ENCODE assay signal across 7 mouse cellular contexts in the genomic region with DNA sequence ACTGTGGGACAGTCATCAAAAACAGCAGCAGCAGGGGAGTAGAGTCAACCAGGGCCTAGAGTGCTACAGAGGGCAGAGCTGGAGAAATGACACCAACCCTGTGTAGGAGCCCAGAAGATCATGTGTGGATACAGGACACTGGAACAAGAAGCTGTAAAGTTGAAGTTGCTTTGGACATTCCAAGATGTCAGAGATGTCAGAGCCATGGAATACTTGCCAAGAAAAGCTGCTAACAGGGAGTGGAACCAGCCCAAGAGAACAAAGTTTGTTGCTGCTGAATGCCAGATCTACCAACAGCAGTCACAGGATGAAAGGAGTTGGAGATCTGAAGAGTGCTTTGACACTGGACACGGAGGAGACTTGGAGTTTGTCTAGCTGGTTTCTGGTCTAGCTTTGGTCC. TPM values are rescaled to one million over a fixed set of nuclear protein-coding genes. Genes with fewer than 3 reads are reported as not detected.
DNase-seq lines count a peak whose midpoint lies in the region; ATAC-seq and TF ChIP-seq lines count a peak whose summit lies in the region.
"Not testable (repeated sequence)": the region's sequence is repeated elsewhere in the genome, so short reads cannot be mapped to it uniquely, and the experiment has no call there.

No protein-coding gene starts in this region.

- ATAC-seq in lung, embryonic 15.5 days (ENCODE audit: borderline replicate concordance, extremely low read depth, low FRiP score, low TSS enrichment): peak; percentile 81
- peak; percentile 77 for ATAC-seq in lung, postnatal 0 days

- not testable (repeated sequence) for TF ChIP-seq CTCF in gastrocnemius, adult 2 months (IDR thresholded peaks at IDR 0.05); liver, adult 2 months (IDR thresholded peaks at IDR 0.05; ENCODE audit: low read depth, low read length); lung, postnatal 0 days (IDR thresholded peaks at IDR 0.05)

- not testable (repeated sequence) for H3K4me1 ChIP-seq in liver, adult 2 months (ENCODE audit: control insufficient read depth, insufficient read depth, low read length); lung, postnatal 0 days (ENCODE audit: insufficient read depth, low read depth, low read length)
- peaks cover 13% of the 10 kb centered on the region for H3K4me1 ChIP-seq in lung, embryonic 15.5 days

- not testable (repeated sequence) for H3K27me3 ChIP-seq in liver, adult 2 months (ENCODE audit: control insufficient read depth, insufficient read depth, low read length); lung, embryonic 15.5 days; lung, postnatal 0 days (replicated peaks; ENCODE audit: insufficient read depth, low read length)

- TF ChIP-seq POLR2A in liver, adult 2 months (IDR thresholded peaks at IDR 0.05; ENCODE audit: extremely low read depth, insufficient read depth, low read length): not testable (repeated sequence)

- intact Hi-C loops in gastrocnemius, adult 2 months (cut with DNase I): not testable (repeated sequence)

- H3K9me3 ChIP-seq in lung, embryonic 15.5 days; lung, postnatal 0 days (ENCODE audit: low read length): not testable (repeated sequence)

- H3K79me2 ChIP-seq in liver, adult 2 months (ENCODE audit: control insufficient read depth, insufficient read depth, low read length): not testable (repeated sequence)

- not testable (repeated sequence) for H3K4me3 ChIP-seq in gastrocnemius, adult 2 months; liver, adult 2 months (ENCODE audit: insufficient read depth, low read depth, low read length); lung, embryonic 15.5 days; lung, postnatal 0 days (ENCODE audit: low read depth, low read length)

- H3K9ac ChIP-seq in liver, adult 2 months (ENCODE audit: low read depth, low read length); lung, embryonic 15.5 days; lung, postnatal 0 days (replicated peaks; ENCODE audit: low read depth): not testable (repeated sequence)

- not testable (repeated sequence) for H3K4me2 ChIP-seq in lung, embryonic 15.5 days; lung, postnatal 0 days (replicated peaks; ENCODE audit: low read depth, low read length)

- TF ChIP-seq EP300 in lung, postnatal 0 days (IDR thresholded peaks at IDR 0.05): not testable (repeated sequence)

- WGBS in liver, adult 2 months: 27% methylated on average over 1 of the region's 1 CpGs
- 55% methylated on average over 1 of the region's 1 CpGs for WGBS in lung, embryonic 15.5 days
- 61% methylated on average over 1 of the region's 1 CpGs for WGBS in lung, postnatal 0 days

- not testable (repeated sequence) for H3K36me3 ChIP-seq in liver, adult 2 months (ENCODE audit: control insufficient read depth, insufficient read depth, low read length); lung, embryonic 15.5 days; lung, postnatal 0 days (ENCODE audit: insufficient read depth, low read length)

- DNase-seq in adipocyte (ENCODE audit: low spot score): peak; percentile 6
- not testable (repeated sequence) for DNase-seq in gastrocnemius, adult 2 months
- peak; percentile 81 for DNase-seq in heart, adult 11 months
- peak; percentile 55 for DNase-seq in liver, adult 2 months (ENCODE audit: extremely low read depth, low read depth, low spot score)
- DNase-seq in lung, postnatal 0 days (ENCODE audit: low spot score): peak; percentile 23
- DNase-seq in lung, postnatal 36 days: peak; percentile 9

- 0 out of 2 replicates have a peak overlapping the region, but pooled peaks have one; percentile 28 for H3K27ac ChIP-seq in gastrocnemius, adult 2 months
- H3K27ac ChIP-seq in liver, adult 2 months (replicated peaks; ENCODE audit: insufficient read depth, low read depth, low read length); lung, embryonic 15.5 days; lung, postnatal 0 days (ENCODE audit: low read length): not testable (repeated sequence)

RNA-seq across cellular contexts. Expression of a gene that starts 52.6 kb away (rescaled TPM):
- 100 to 1,000 TPM; 186 to 246 TPM for total RNA-seq in gastrocnemius, adult 2 months (2021)
- total RNA-seq in liver, adult 2 months (2014; rRNA removed): 77.1 and 79.5 TPM in 2 replicates
- 29.2 and 33.8 TPM in 2 replicates for polyA plus RNA-seq in liver, adult 2 months (2012; rRNA removed)
- 103 and 108 TPM in 2 replicates for polyA plus RNA-seq in lung, embryonic 15.5 days (2015; fragmentation: Nextera tagmentation; extraction: Ambion mirVana)
- polyA plus RNA-seq in lung, postnatal 0 days (2015; fragmentation: Nextera tagmentation; extraction: Ambion mirVana): 60.2 and 63.9 TPM in 2 replicates
